Mouse (Mus musculus) embryonic fibroblast, embryonic 13.5 days (primary cell): ENCODE data around the gene Rpl13.

Source experiments
- CTCF ChIP-seq: IDR thresholded peaks from 2 replicates; pipeline ENCODE4 v1.5.1; 2011; ENCODE audit warnings: mild to moderate bottlenecking, control low read depth, low read length, moderate library complexity, borderline replicate concordance; ENCODE audit not compliant: insufficient read depth
- POLR2A ChIP-seq: IDR thresholded peaks from 2 replicates; pipeline ENCODE4 v1.6.1; 2011; ENCODE audit warnings: low read depth, mild to moderate bottlenecking, control low read depth, low read length, moderate library complexity

- no peak for TF ChIP-seq CTCF
- TF ChIP-seq POLR2A, result peak; percentile 50; the same call in 1 of the 2 replicates
Observed at GRCm38 (mm10) chr8:123100288-123100687, 1.9 kb upstream of the Rpl13 start.
